Mouse (Mus musculus) lung, embryonic 14.5 days (tissue): ENCODE results near the gene Man1c1. TPM values are rescaled to one million over a fixed set of nuclear protein-coding genes. Genes with fewer than 3 reads are reported as not detected.

Experiments used
- ATAC-seq: fragments of 200-750 bp; cut with Nextera tagmentation; 2 replicates; pipeline ENCODE4 v1.8.0; 2017; ENCODE audit warnings: mild to moderate bottlenecking, moderate TSS enrichment, moderate library complexity; ENCODE audit not compliant: insufficient read depth
- DNase-seq: peaks from one replicate; pipeline ENCODE4 v3.0.0-alpha.2; 2015
- H3K27ac ChIP-seq: fragments of 300-500 bp; sonication (generic); 2 replicates; pipeline ENCODE4 v1.5.1; 2014; ENCODE audit warnings: low read depth, mild to moderate bottlenecking, moderate library complexity
- H3K27me3 ChIP-seq: fragments of 300-500 bp; sonication (generic); 2 replicates; pipeline ENCODE4 v1.6.1; 2014; ENCODE audit warnings: low read length, control low read depth; ENCODE audit not compliant: insufficient read depth
- H3K36me3 ChIP-seq: fragments of 300-500 bp; sonication (generic); 2 replicates; pipeline ENCODE4 v1.6.1; 2014; ENCODE audit warnings: control low read depth; ENCODE audit not compliant: insufficient read depth
- H3K4me1 ChIP-seq: fragments of 300-500 bp; sonication (generic); 2 replicates; pipeline ENCODE4 v1.6.1; 2014; ENCODE audit warnings: antibody characterized with exemption, control low read depth; ENCODE audit not compliant: insufficient read depth
- H3K4me2 ChIP-seq: fragments of 300-500 bp; sonication (generic); 2 replicates; pipeline ENCODE4 v1.6.1; 2014; ENCODE audit warnings: mild to moderate bottlenecking
- H3K4me3 ChIP-seq: fragments of 300-500 bp; sonication (generic); 2 replicates; pipeline ENCODE4 v1.5.1; 2014; ENCODE audit warnings: low read depth, low read length
- H3K9ac ChIP-seq: fragments of 300-500 bp; sonication (generic); 2 replicates; pipeline ENCODE4 v1.6.1; 2014
- H3K9me3 ChIP-seq: fragments of 300-500 bp; sonication (generic); 2 replicates; pipeline ENCODE4 v1.6.1; 2016; ENCODE audit warnings: low read depth, low read length, control low read depth
- CTCF ChIP-seq: IDR thresholded peaks from 2 replicates; pipeline ENCODE4 v1.5.1; 2016; ENCODE audit warnings: antibody characterized with exemption, low read depth
- WGBS: fragments of 180-500 bp; shearing (Covaris S2); extraction: QIAGEN DNeasy Blood & Tissue Kit; methylation state at CpG from one replicate; pipeline ENCODE4 v1.1.7; 2014; 5-methylcytosine and 5-hydroxymethylcytosine counted together
- polyA plus RNA-seq: library from polyadenylated mRNA; unstranded; fragments of >200 nt; fragmentation: Nextera tagmentation; extraction: Ambion mirVana; gene quantifications from 2 replicates; pipeline ENCODE4 v1.2.1, GENCODE M21; 2014

Gene Man1c1
- polyA plus RNA-seq, 1 experiment from 2014 or later, result 3.3 TPM

- H3K4me1 ChIP-seq, result peaks cover 21% of the 10 kb centered on the region
- H3K9me3 ChIP-seq, result no peaks in the 10 kb centered on the region
- ATAC-seq (no peak), DNase-seq (no peak)
- no peak overlapping the region for H3K9ac ChIP-seq
- H3K27ac ChIP-seq, result no peak overlapping the region
- WGBS, result 56% methylated on average over 13 of the region's 13 CpGs
- no peaks in the 10 kb centered on the region for H3K36me3 ChIP-seq
- H3K4me3 ChIP-seq, result no peak overlapping the region
- H3K4me2 ChIP-seq, result no peak overlapping the region
- TF ChIP-seq CTCF, result no peak
- H3K27me3 ChIP-seq, result no peaks in the 10 kb centered on the region
Observed at GRCm38 (mm10) chr4:134686022-134686661, 17.9 kb downstream of the Man1c1 start.

- DNase-seq, result no peak
- Histone ChIP-seq H3K9ac (no peak overlapping the region), H3K36me3 (no peaks in the 10 kb centered on the region), H3K9me3 (no peaks in the 10 kb centered on the region), H3K4me3 (no peak overlapping the region), H3K27me3 (no peaks in the 10 kb centered on the region), H3K4me1 (peaks cover 21% of the 10 kb centered on the region), H3K4me2 (no peak overlapping the region), H3K27ac (no peak overlapping the region)
- 78% methylated on average over 9 of the region's 9 CpGs for WGBS
- no peak for ATAC-seq
- peak; percentile 52 for TF ChIP-seq CTCF
Observed at GRCm38 (mm10) chr4:134684637-134685338, 19.3 kb downstream of the Man1c1 start.

- peak; percentile 36 for DNase-seq
- no peak overlapping the region for H3K9ac ChIP-seq
- H3K9me3 ChIP-seq, result no peaks in the 10 kb centered on the region
- no peaks in the 10 kb centered on the region for H3K27me3 ChIP-seq
- 0 out of 2 replicates have a peak overlapping the region, but pooled peaks have one; percentile 25 for H3K4me2 ChIP-seq
- no peaks in the 10 kb centered on the region for H3K36me3 ChIP-seq
- H3K27ac ChIP-seq, result peak overlapping the region; percentile 70
- H3K4me3 ChIP-seq, result no peak overlapping the region
- H3K4me1 ChIP-seq, result peaks cover 21% of the 10 kb centered on the region
- WGBS, result 32% methylated on average over 8 of the region's 8 CpGs
- TF ChIP-seq CTCF, result no peak
- ATAC-seq, result no peak
Observed at GRCm38 (mm10) chr4:134683892-134684291, 20.2 kb downstream of the Man1c1 start.

GRCm38 (mm10) chr4:134683008-134683407, 21.1 kb downstream of the Man1c1 start:
- Histone ChIP-seq H3K4me3 (no peak overlapping the region), H3K27ac (peak overlapping the region; percentile 70), H3K36me3 (no peaks in the 10 kb centered on the region), H3K9me3 (no peaks in the 10 kb centered on the region), H3K9ac (no peak overlapping the region; the same call in 1 of the 2 replicates), H3K4me1 (peaks cover 21% of the 10 kb centered on the region), H3K4me2 (peak overlapping the region; percentile 39), H3K27me3 (no peaks in the 10 kb centered on the region)
- no peak for TF ChIP-seq CTCF
- peak; percentile 49 for ATAC-seq
- peak; percentile 74 for DNase-seq
- 19% methylated on average over 13 of the region's 13 CpGs for WGBS

GRCm38 (mm10) chr4:134682423-134682822, 21.7 kb downstream of the Man1c1 start:
- no peak overlapping the region for H3K9ac ChIP-seq
- WGBS, result 61% methylated on average over 8 of the region's 8 CpGs
- no peaks in the 10 kb centered on the region for H3K27me3 ChIP-seq
- H3K4me1 ChIP-seq, result peaks cover 21% of the 10 kb centered on the region
- H3K9me3 ChIP-seq, result no peaks in the 10 kb centered on the region
- no peak overlapping the region for H3K4me3 ChIP-seq
- no peak for ATAC-seq
- no peak for TF ChIP-seq CTCF
- no peak for DNase-seq
- H3K27ac ChIP-seq, result peak overlapping the region; percentile 70
- H3K4me2 ChIP-seq, result peak overlapping the region; percentile 39; the same call in 1 of the 2 replicates
- no peaks in the 10 kb centered on the region for H3K36me3 ChIP-seq

GRCm38 (mm10) chr4:134681819-134682218, 22.3 kb downstream of the Man1c1 start:
- H3K4me1 ChIP-seq, result peaks cover 21% of the 10 kb centered on the region
- ATAC-seq (no peak), DNase-seq (no peak)
- H3K27me3 ChIP-seq, result no peaks in the 10 kb centered on the region
- no peak overlapping the region for H3K9ac ChIP-seq
- no peak overlapping the region for H3K4me3 ChIP-seq
- no peaks in the 10 kb centered on the region for H3K9me3 ChIP-seq
- no peak overlapping the region for H3K27ac ChIP-seq
- WGBS, result 85% methylated on average over 7 of the region's 7 CpGs
- no peaks in the 10 kb centered on the region for H3K36me3 ChIP-seq
- TF ChIP-seq CTCF, result peak; percentile 33; the same call in 1 of the 2 replicates
- H3K4me2 ChIP-seq, result no peak overlapping the region
